Mouse (Mus musculus) embryonic fibroblast, embryonic 13.5 days (primary cell): Measurements from ENCODE around the gene Wnt3a. TPM values are rescaled to one million over a fixed set of nuclear protein-coding genes. Genes with fewer than 3 reads are reported as not detected.

Experiments used
- H3K27ac ChIP-seq: 2 replicates; pipeline ENCODE4 v1.5.1; 2012; ENCODE audit warnings: low read length, control low read depth, inconsistent platforms; ENCODE audit not compliant: insufficient read depth
- H3K4me1 ChIP-seq: 2 replicates; pipeline ENCODE4 v1.6.1; 2011; ENCODE audit warnings: low read length; ENCODE audit not compliant: control insufficient read depth, insufficient read depth
- H3K4me3 ChIP-seq: 2 replicates; pipeline ENCODE4 v1.5.1; 2011; ENCODE audit warnings: mild to moderate bottlenecking, control low read depth, low read length; ENCODE audit not compliant: insufficient read depth
- CTCF ChIP-seq: IDR thresholded peaks from 2 replicates; pipeline ENCODE4 v1.5.1; 2011; ENCODE audit warnings: mild to moderate bottlenecking, control low read depth, low read length, moderate library complexity, borderline replicate concordance; ENCODE audit not compliant: insufficient read depth
- POLR2A ChIP-seq: IDR thresholded peaks from 2 replicates; pipeline ENCODE4 v1.6.1; 2011; ENCODE audit warnings: low read depth, mild to moderate bottlenecking, control low read depth, low read length, moderate library complexity
- polyA plus RNA-seq: library from polyadenylated mRNA; stranded (reverse); fragments of >200 nt; gene quantifications from 2 replicates; pipeline ENCODE4 v1.2.4, GENCODE M21; 2011; ENCODE audit warnings: low read depth; ENCODE audit not compliant: missing spikeins, insufficient read length

Gene Wnt3a
- polyA plus RNA-seq, 1 experiment = not detected

GRCm38 (mm10) chr11:59238525-59239427, 51.8 kb downstream of the Wnt3a start:
- Histone ChIP-seq H3K4me1 (no peaks in the 10 kb centered on the region), H3K27ac (no peak overlapping the region), H3K4me3 (no peak overlapping the region)
- TF ChIP-seq POLR2A (no peak), CTCF (peak; percentile 33; the same call in 1 of the 2 replicates)

- H3K27ac ChIP-seq = no peak overlapping the region
- TF ChIP-seq POLR2A (no peak), CTCF (no peak)
- H3K4me1 ChIP-seq = no peaks in the 10 kb centered on the region
- H3K4me3 ChIP-seq = no peak overlapping the region
Measured at GRCm38 (mm10) chr11:59232797-59233196, 57.8 kb downstream of the Wnt3a start.

GRCm38 (mm10) chr11:59230144-59230760, 60.3 kb downstream of the Wnt3a start:
- TF ChIP-seq POLR2A (no peak), CTCF (peak; percentile 83)
- Histone ChIP-seq H3K4me1 (0 out of 2 replicates have a peak, but pooled peaks cover under 1% of the 10 kb centered on the region), H3K27ac (no peak overlapping the region), H3K4me3 (no peak overlapping the region)

- no peak for TF ChIP-seq CTCF
- TF ChIP-seq POLR2A = peak; percentile 73
- H3K27ac ChIP-seq = peak within 1 kb of the TSS; percentile 92
- H3K4me3 ChIP-seq = peak within 1 kb of the TSS; percentile 97
- peaks cover 9% of the 10 kb centered on the region; the same call in 1 of the 2 replicates for H3K4me1 ChIP-seq
Measured at GRCm38 (mm10) chr11:59228122-59228953, 62.2 kb downstream of the Wnt3a start, which contains the start of gene Arf1. Arf1 (minus strand) TSS chr11:59228270.

- no peak for TF ChIP-seq POLR2A
- no peak for TF ChIP-seq CTCF
- Histone ChIP-seq H3K27ac (peak overlapping the region; percentile 92), H3K4me3 (peak overlapping the region; percentile 97), H3K4me1 (peaks cover 11% of the 10 kb centered on the region; the same call in 1 of the 2 replicates)
Measured at GRCm38 (mm10) chr11:59227604-59228121, 62.9 kb downstream of the Wnt3a start.

GRCm38 (mm10) chr11:59226787-59227603, 63.6 kb downstream of the Wnt3a start:
- H3K4me1 ChIP-seq = peaks cover 11% of the 10 kb centered on the region; the same call in 1 of the 2 replicates
- H3K4me3 ChIP-seq = peak overlapping the region; percentile 97
- H3K27ac ChIP-seq = peak overlapping the region; percentile 92
- no peak for TF ChIP-seq POLR2A
- no peak for TF ChIP-seq CTCF

GRCm38 (mm10) chr11:59226251-59226650, 64.3 kb downstream of the Wnt3a start:
- H3K27ac ChIP-seq = peak overlapping the region; percentile 92
- TF ChIP-seq CTCF (no peak), POLR2A (peak; percentile 30; the same call in 1 of the 2 replicates)
- peak overlapping the region; percentile 97 for H3K4me3 ChIP-seq
- H3K4me1 ChIP-seq = peaks cover 13% of the 10 kb centered on the region

GRCm38 (mm10) chr11:59225167-59225566, 65.4 kb downstream of the Wnt3a start:
- TF ChIP-seq POLR2A (no peak), CTCF (no peak)
- H3K4me3 ChIP-seq = peak overlapping the region; percentile 7; the same call in 1 of the 2 replicates
- H3K27ac ChIP-seq = no peak overlapping the region
- H3K4me1 ChIP-seq = peaks cover 14% of the 10 kb centered on the region
